Mouse (Mus musculus): ENCODE measurements around the gene Sec63.
A peak's percentile ranks its signal among the peaks of the same experiment; 100 is the strongest.

The Sec63 gene

DNA sequence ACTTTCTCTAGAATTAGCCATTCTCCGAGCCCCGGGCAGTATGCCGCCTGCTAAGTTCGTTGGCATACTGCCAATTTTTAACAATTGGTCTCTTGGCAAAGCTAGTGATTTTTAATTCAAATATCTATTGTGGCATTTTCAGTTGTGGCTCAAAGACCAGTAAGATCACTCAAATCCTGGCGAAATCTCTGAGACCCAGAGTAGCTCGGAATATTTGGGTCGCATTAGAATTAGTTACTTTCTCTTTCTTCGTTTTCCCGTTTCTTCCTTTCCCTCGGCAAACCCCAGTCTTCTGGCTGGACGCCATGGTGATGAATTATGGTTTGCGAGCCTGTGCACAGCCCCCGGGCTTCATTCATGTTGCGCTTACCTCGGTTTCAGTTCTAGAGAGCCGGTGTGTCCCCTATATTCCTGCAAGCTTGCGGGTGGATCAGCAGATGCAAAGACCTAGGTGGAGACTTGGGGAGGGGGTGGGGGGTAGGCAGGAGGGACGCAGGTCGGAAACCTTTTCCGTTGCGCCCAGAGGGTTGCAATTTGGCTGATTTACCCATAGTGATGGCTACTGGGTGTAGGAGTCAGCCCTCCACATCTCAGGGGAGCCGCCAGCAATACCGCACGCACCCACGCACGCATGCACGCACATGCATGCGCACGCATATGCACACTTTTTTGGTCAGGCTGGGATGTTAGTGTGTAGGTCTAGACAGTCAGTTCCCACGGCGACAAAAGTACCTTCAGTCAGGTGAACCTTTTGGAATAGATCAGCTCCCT is 102.5 kb downstream of the Sec63 start:
- peak; percentile 30 for DNase-seq (ENCODE audit: low spot score)

DNA sequence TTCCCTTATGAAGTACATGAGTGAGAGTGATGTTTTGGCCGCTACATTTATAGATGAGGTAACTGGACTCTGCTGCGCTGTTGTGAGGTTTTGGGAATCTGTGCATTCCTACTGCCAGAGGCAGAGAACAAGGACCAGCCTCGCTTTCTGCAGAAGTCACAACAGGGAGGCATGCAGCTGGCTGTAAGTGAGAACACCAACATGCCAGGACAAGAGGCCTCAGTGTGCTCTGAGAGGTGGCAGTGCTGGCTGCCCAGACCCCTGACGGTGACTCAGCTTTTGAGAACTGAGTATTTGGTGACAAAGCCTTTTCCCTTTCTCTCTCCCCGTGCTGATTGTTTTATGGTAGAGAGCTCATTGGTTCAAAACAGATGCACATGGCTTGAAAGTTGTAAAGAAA is 103.4 kb downstream of the Sec63 start:
- DNase-seq (ENCODE audit: low spot score) = no peak

DNA sequence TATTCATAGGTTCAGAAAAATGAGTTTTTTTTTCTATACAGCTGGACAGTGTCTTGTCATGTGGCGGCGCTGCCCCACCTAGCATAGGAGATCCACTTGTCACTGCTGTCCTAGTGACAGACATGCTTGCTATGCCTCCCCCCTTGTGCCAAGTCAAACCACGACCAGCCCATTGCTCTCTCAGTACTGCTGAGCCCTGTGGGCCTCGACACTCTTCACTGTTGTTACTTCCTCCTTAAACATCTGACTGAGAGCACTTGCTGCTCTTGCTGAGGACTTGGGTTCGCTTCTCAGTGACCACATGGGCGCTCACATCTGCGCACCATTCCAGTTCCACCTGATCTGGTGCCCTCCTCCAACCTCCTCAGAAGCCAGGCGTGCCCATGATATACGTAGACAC is 107.1 kb downstream of the Sec63 start:
- no peak for DNase-seq (ENCODE audit: low spot score)

DNA sequence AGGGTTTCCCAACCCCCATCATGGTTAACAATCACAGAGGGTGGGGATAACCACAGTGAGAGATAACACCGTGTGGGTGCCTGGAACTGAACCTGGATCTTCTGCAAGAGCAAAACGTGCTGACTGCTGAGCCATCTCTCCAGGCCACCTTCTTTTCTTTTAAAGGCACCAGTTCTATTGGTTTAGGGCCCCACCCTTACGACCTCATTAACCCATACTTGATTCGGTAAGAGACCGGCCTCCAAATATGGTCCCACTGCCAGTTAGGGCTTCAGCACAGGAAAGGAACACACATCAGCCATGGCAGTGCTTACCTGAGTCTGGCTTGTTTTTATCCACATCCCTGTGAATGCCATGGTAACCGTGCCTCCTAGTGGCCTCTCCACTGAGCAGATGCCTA is 108.2 kb downstream of the Sec63 start:
- no peak for DNase-seq (ENCODE audit: low spot score)

DNA sequence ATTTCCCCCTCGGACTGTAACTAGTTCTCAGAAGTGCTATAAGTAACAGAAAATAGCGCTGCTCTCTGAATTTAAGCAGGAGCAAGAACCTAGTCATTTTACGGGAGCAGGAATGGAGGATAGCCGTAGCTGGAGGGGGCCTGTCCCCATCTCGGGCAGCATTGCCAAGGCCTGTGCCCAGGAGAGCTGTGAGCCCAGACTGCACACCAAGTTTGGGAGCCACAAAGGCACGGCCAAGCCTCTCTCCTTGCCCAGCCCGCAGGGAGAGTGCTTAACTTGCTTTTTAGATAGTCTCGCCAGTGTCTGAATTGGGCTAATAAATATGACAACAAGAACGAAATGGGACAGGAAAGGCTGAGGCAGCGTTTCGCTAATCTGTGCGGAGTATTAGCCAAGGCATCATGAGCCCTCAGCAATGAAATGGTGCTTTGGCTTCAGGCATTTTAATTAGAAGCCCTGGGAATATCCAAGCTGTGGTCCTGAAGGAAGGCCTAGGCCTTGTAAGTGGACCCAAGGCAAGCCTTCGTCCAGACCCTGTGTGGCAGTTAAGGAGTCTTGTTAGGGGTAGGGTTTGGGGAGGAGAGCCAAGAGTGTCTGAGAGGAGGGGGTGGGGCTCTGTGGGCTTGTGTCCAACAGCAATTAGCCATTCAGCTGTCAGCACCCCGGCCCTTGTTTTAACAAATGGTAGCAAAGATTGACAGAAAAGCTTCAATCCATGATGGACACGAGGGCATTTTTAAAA is 111.1 kb downstream of the Sec63 start:
- DNase-seq (ENCODE audit: low spot score) = no peak

DNA sequence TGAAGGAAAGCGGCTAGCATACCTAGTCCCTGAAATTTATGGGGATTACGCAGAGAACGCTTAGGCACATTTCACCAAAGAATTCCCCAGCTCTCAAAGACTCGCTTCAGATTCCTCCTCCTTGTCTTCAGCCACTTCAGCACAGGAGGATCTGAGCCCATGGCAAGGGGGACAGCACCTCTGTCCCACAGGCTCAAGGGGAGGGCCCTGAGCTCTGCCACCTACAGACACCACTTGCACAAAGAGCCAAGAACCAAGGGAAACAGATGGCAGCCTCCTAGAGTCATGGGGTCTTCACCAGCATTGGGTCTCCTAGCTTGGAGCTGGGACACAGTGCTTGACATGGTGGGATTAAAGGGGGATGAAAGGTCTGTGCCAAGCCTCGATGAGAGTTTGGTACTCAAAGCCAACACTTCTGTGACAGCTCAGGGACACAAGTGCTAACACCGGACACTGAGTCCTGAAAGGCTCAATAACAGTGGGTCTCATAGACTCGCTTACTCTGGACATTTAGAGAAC is 111.8 kb downstream of the Sec63 start:
- DNase-seq (ENCODE audit: low spot score) = no peak

DNA sequence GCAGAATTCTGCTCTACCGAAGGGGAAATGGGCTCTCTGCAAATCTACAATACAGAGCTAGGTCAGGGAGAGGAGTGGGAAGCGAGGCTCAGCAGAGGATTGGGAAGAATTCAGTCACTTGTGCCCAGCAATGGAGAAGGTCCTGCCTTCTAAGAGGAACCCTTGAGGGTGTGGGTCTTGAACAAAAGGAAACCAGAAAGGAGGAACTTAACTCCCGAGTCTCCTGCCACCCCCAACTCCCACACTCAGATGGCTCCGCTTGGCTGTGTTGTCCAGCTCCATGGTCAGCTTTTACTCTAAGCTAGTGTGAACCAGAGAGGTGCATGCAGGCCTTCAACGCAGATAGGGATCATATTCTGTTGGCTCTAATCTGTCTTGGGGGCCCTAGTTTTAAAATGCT is 114.9 kb downstream of the Sec63 start:
- no peak for DNase-seq (ENCODE audit: low spot score)

DNA sequence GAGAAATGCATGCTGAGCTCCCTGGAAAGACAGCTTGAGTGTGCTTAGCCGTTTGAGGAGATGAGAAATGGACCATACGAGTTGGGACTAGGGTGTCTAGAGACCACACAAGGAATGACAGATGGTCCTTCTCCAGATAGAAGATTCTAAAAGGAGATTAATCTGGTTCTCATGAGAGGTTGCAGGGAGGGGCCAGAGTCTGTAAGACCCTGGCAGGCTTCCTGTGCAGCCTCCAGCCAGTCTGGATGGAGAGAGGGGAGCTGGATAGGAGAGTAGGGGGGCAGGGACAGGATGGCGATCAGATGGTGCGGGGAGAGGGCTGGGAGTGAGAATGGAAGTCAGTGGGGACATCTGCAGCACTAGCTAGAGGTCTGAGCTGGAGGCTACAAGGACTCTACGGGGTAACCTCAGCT is 118.0 kb downstream of the Sec63 start:
- DNase-seq (ENCODE audit: low spot score) = no peak

DNA sequence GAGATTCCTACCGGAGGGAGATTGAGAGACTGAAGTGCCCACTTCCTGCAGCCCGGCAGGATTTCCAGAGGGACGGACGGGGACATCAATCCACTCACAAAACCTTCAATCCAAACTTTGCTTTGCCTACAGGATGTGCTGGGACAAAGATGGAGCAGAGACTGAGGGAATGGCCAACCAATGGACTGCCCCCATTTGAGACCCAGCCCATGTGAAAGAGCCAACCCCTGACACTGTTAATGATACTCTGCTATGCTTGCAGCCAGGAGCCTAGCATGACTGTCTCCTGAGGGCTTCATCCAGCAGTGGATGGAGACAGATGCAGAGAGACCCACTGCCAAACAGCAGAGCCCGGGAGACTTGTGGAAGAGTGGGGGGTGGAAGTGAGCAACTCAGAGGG is 118.4 kb downstream of the Sec63 start:
- DNase-seq (ENCODE audit: low spot score) = no peak
